Mouse (Mus musculus) liver (tissue): ENCODE results near the gene Zdhhc13.

Source experiments
- DNase-seq: peaks from one replicate; pipeline ENCODE4 v3.0.0-alpha.2; 2020; ENCODE audit warnings: mixed read lengths

The Zdhhc13 gene

GRCm38 (mm10) chr7:48788851-48789572 is at the start of gene Zdhhc13:
TSS of gene Zdhhc13 (plus strand) at chr7:48789003.
- peak; percentile 97 for DNase-seq

DNA sequence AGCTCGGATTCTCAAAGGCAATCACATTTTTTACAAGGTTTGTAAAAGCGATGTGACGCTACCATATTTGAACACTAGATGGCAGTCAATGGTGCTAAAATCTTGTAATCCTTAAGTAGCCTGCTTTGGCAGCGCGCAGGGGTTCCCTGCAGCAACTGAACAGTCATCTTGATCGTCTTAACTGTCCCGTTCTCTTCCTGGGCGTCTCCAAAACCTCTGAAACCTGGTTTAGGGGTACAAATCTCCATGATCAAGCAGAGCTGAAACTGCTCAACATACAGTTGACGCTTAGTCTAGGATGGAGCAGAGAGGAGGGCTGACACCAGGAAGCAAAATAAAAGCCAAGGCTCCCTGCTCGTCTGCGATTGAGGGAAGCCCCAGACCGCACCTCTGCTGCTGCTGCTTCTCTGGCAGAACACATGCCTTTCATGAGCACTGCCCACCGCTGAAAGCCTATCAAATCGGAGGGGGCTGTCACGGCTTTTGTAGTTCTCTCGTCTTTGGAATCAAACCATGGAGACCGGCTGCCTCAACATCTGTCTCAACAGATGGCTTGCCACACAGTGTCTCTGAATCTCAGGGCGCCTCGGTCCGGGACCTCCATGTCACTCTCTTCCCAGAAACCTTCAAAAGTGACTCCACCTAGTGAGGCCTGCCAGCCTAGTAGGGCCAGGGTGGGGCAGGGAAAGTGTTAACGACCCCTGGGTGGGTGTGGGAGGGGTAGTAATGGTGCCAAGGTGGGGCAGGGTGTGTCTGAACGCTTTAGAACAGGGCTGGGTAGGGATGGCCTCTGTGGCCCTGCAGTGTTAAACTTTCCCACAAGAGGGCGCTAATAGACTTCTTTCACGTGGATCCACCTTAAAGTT is 39.3 kb upstream of the Zdhhc13 start:
- peak; percentile 75 for DNase-seq

GRCm38 (mm10) chr7:48750164-48750809 is 38.5 kb upstream of the Zdhhc13 start:
- DNase-seq, result peak; percentile 8

DNA sequence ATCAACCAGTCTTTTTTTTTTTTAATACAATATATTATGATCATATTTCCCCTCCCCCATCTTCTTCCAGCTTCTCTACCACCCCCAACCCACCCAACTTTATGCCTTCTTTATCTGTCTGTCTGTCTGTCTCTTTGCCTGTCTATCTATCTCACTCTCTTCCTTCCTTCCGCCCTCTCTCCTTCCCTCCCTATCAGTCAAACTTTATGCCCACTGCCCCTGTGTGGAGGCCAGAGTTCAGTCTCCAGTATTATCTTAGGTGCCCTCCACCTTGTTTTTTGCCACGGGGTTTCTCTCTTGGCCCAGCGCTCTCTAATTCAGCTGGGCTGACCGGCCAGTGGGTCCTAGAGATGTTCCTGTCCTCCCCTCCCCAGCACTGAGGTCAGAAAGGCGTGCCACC is 37.6 kb upstream of the Zdhhc13 start:
- no peak for DNase-seq

GRCm38 (mm10) chr7:48754415-48754974 is 34.3 kb upstream of the Zdhhc13 start:
- no peak for DNase-seq

DNA sequence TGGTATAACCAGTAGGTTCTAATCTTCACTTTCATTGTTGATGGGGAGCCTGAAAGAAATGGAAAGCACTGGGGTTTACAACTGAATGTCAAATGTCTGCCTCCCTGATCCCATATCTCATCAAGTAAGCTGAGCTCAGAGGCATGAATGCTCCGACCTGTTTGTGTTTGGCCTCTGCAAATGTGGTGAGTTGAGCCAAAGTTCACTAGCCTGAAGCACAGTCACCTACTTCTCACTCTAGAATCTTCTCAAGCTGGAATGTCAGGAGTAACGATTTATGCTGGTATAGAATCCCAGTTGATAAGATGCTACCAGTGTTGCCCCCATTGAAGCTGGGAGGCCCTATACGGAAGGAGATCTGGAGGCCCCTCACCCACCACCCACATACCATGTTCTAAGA is 33.0 kb upstream of the Zdhhc13 start:
- DNase-seq, result no peak

GRCm38 (mm10) chr7:48756306-48756931 is 32.4 kb upstream of the Zdhhc13 start:
- no peak for DNase-seq

- no peak for DNase-seq
These were observed 30.7 kb upstream of the Zdhhc13 start for GRCm38 (mm10) chr7:48758083-48758482.

- DNase-seq, result no peak
These were observed 28.0 kb upstream of the Zdhhc13 start for GRCm38 (mm10) chr7:48760789-48761188.

DNA sequence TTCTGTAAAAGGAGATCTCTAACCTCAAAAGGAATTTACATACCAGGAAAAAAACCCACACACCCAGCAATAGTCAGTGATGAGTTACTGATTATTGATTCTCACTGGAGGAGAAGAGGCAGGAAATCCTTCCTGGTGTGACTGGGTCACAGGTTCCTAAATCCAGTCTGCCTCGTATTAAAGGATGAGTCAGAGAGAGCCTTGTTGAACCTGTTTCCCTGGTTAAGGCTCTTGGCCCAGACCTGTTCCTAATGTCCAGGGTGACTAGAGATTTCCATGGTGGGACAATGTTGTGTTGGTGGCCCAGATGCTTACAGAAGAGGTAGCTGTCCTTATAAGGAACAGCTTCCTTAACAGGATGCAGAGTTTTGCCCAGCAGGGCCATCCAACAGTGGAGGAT is 26.5 kb upstream of the Zdhhc13 start:
- DNase-seq, result no peak

GRCm38 (mm10) chr7:48762721-48763120 is 26.1 kb upstream of the Zdhhc13 start:
- DNase-seq, result no peak

- no peak for DNase-seq
These were observed 22.8 kb upstream of the Zdhhc13 start for GRCm38 (mm10) chr7:48765959-48766358.

DNA sequence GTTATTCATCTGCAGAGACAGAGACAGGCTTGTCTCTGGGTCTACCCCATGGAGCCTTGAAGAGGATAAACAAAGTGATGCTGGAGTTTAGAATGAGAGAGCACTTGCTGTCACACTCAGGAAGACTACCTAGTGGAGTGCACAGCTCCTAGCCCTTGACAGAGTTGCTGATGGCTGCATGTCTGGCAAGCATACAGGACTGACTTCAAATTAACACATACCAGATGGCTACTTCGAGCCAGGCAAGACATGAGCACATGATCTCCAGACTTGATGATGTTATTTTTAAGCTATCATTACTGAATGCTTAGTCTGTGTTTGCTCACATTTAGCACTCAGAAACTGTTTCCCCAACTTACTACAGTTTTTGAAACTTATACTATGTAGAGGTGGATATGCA is 19.1 kb upstream of the Zdhhc13 start:
- no peak for DNase-seq

- no peak for DNase-seq
These were observed 16.6 kb upstream of the Zdhhc13 start for GRCm38 (mm10) chr7:48772060-48772734.

DNA sequence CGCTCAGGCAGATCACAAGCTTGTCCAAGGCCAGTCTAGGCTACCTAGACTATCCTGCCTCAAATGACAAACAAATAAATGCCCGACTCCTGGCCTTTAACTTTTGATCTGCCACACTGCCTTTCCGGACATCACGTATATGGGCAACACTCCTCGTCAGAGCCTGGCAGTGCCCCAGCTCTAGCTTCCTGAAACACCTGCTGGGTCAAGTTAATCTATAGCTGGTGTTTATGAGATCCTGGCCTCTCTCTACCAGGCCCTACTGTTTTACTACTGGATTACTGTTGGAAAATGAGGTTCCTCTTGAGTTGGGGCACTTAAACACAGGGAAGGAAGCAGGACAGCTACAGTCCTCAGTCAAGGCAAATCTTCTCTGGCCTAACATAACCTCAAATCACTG is 15.5 kb upstream of the Zdhhc13 start:
- no peak for DNase-seq

DNA sequence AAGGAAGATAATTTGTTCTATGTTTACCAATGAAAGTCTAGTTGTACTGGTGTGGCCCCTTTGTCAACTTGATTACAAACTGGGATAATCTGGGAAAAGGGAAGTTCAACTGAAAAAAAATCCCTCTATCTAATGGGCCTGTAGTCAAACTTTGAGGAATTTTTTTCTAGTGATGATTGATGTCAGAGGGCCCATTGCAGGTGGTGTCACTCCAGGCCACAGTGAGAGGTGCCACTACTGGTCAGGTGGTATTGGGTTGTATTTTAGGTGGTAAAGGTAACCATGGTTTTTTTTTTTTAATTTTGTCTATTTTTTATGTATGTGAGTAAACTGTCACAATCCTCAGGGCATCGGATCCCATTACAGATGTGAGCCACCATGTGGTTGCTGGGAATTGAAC is 14.2 kb upstream of the Zdhhc13 start:
- no peak for DNase-seq

GRCm38 (mm10) chr7:48775436-48775835 is 13.4 kb upstream of the Zdhhc13 start:
- DNase-seq, result no peak

- DNase-seq, result no peak
These were observed 10.9 kb upstream of the Zdhhc13 start for GRCm38 (mm10) chr7:48777721-48778504.

GRCm38 (mm10) chr7:48779110-48779509 is 9.7 kb upstream of the Zdhhc13 start:
- DNase-seq, result no peak

DNA sequence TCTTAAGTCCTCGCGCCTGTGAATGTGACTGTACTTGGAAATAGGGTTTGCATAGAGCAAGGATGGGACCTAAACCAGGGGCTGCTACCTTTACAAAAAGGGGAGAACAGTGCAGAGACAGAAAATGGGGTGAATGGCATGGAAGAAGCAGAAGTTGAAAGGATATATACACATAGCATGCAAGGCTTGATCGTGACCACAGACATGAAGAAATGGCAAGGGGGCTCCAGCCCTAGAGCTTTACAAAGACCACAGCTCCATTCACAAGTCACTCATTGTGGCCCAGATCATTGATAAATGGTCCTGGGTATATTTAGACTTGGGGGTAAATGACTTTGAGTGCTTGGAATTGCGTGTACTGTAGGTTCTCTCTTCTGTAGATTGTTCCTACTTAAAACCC is 6.4 kb upstream of the Zdhhc13 start:
- no peak for DNase-seq

DNA sequence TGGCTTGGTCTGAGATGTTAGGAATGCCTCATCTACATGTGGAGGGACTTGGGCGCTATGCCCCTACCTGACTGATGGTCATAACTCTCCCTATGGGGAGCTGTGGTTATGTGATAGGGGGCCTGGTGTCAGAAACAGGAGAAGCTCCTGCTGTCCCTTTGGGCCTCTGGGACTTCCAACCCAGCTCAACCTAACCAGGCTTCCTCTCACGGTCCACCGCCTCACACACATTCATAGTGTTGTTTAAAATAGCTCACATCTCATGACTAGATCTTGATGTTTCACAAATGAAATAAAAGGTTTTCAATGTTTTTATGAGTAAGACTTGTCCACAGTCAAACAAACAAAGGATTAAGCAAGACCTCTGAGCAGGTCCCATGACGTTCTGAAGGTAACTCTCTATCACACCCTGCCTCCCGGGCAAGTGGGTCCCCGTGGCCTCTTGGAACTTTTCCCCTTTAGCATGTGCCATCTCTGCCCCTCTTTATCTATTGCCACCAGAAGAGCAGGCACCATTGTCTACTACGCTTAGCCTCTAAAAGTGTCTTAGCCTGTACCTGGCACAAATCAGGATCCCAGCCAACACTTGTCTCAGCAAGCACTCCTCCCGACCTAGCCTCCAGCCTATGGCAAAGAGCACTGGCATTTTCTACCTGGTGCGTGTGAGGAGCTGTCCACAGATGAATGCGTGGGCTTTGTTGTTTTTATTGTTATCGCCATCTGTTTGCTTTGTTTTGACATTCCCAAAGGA is 3.9 kb upstream of the Zdhhc13 start:
- DNase-seq, result no peak
